Mouse (Mus musculus): ENCODE data around the gene Tlr9. TPM values are rescaled to one million over a fixed set of nuclear protein-coding genes. Genes with fewer than 3 reads are reported as not detected.

The Tlr9 gene
- polyA plus RNA-seq, 1 experiment from 2014 or later, result 0.12 TPM

GRCm38 (mm10) chr9:106233953-106234352 lies 11.6 kb downstream of the Tlr9 start:
- Histone ChIP-seq H3K4me3 (ENCODE audit: low read depth, low read length) (no peak overlapping the region), H3K9me3 (ENCODE audit: low read length) (no peaks in the 10 kb centered on the region), H3K4me1 (ENCODE audit: insufficient read depth, low read depth, low read length) (peaks cover 7% of the 10 kb centered on the region), H3K4me2 (replicated peaks; ENCODE audit: low read depth, low read length) (no peak overlapping the region), H3K27ac (ENCODE audit: low read length) (no peak overlapping the region), H3K27me3 (replicated peaks; ENCODE audit: insufficient read depth, low read length) (no peaks in the 10 kb centered on the region), H3K9ac (replicated peaks; ENCODE audit: low read depth) (no peak overlapping the region), H3K36me3 (ENCODE audit: insufficient read depth, low read length) (peaks cover 45% of the 10 kb centered on the region)
- DNase-seq (ENCODE audit: low spot score) (no peak), ATAC-seq (no peak)
- TF ChIP-seq EP300 (IDR thresholded peaks at IDR 0.05), result no peak
- TF ChIP-seq CTCF (IDR thresholded peaks at IDR 0.05), result no peak
- WGBS, result 81% methylated on average over 6 of the region's 6 CpGs

- 82% methylated on average over 23 of the region's 23 CpGs for WGBS
- no peak for TF ChIP-seq CTCF (IDR thresholded peaks at IDR 0.05)
- no peak for TF ChIP-seq EP300 (IDR thresholded peaks at IDR 0.05)
- peaks cover 56% of the 10 kb centered on the region for H3K36me3 ChIP-seq (ENCODE audit: insufficient read depth, low read length)
- H3K4me2 ChIP-seq (replicated peaks; ENCODE audit: low read depth, low read length), result no peak overlapping the region
- DNase-seq (ENCODE audit: low spot score) (no peak), ATAC-seq (no peak; the same call in 1 of the 2 replicates)
- H3K4me3 ChIP-seq (ENCODE audit: low read depth, low read length), result no peak overlapping the region
- H3K27ac ChIP-seq (ENCODE audit: low read length), result peak overlapping the region; percentile 14; the same call in 1 of the 2 replicates
- peaks cover 7% of the 10 kb centered on the region for H3K4me1 ChIP-seq (ENCODE audit: insufficient read depth, low read depth, low read length)
- no peaks in the 10 kb centered on the region for H3K27me3 ChIP-seq (replicated peaks; ENCODE audit: insufficient read depth, low read length)
- H3K9ac ChIP-seq (replicated peaks; ENCODE audit: low read depth), result no peak overlapping the region
- H3K9me3 ChIP-seq (ENCODE audit: low read length), result no peaks in the 10 kb centered on the region
Observed at GRCm38 (mm10) chr9:106235194-106235830, 12.9 kb downstream of the Tlr9 start.

- ATAC-seq, result peak; percentile 8; the same call in 1 of the 2 replicates
- TF ChIP-seq EP300 (IDR thresholded peaks at IDR 0.05), result no peak
- TF ChIP-seq CTCF (IDR thresholded peaks at IDR 0.05), result peak; percentile 9; the same call in 1 of the 2 replicates
Observed at GRCm38 (mm10) chr9:106236156-106236817, 13.9 kb downstream of the Tlr9 start.

GRCm38 (mm10) chr9:106236818-106237211 lies 14.4 kb downstream of the Tlr9 start:
- WGBS, result 35% methylated on average over 3 of the region's 3 CpGs
- Histone ChIP-seq H3K36me3 (ENCODE audit: insufficient read depth, low read length) (peaks cover 68% of the 10 kb centered on the region), H3K27ac (ENCODE audit: low read length) (peak overlapping the region; percentile 82), H3K9me3 (ENCODE audit: low read length) (no peaks in the 10 kb centered on the region), H3K4me2 (replicated peaks; ENCODE audit: low read depth, low read length) (no peak overlapping the region), H3K4me1 (ENCODE audit: insufficient read depth, low read depth, low read length) (peaks cover 7% of the 10 kb centered on the region), H3K27me3 (replicated peaks; ENCODE audit: insufficient read depth, low read length) (no peaks in the 10 kb centered on the region), H3K9ac (replicated peaks; ENCODE audit: low read depth) (no peak overlapping the region), H3K4me3 (ENCODE audit: low read depth, low read length) (no peak overlapping the region)
- peak; percentile 85 for ATAC-seq
- DNase-seq (ENCODE audit: low spot score), result peak; percentile 92
- TF ChIP-seq CTCF (IDR thresholded peaks at IDR 0.05) (no peak), EP300 (IDR thresholded peaks at IDR 0.05) (peak; percentile 72)

More at GRCm38 (mm10) chr9:106236156-106236817, 13.9 kb downstream of the Tlr9 start:
- H3K9ac ChIP-seq (replicated peaks; ENCODE audit: low read depth), result no peak overlapping the region
- H3K27ac ChIP-seq (ENCODE audit: low read length), result peak overlapping the region; percentile 82
- H3K36me3 ChIP-seq (ENCODE audit: insufficient read depth, low read length), result peaks cover 63% of the 10 kb centered on the region
- H3K4me2 ChIP-seq (replicated peaks; ENCODE audit: low read depth, low read length), result no peak overlapping the region
- peaks cover 7% of the 10 kb centered on the region for H3K4me1 ChIP-seq (ENCODE audit: insufficient read depth, low read depth, low read length)
- no peak overlapping the region for H3K4me3 ChIP-seq (ENCODE audit: low read depth, low read length)
- peak; percentile 50 for DNase-seq (ENCODE audit: low spot score)
- H3K9me3 ChIP-seq (ENCODE audit: low read length), result no peaks in the 10 kb centered on the region
- H3K27me3 ChIP-seq (replicated peaks; ENCODE audit: insufficient read depth, low read length), result no peaks in the 10 kb centered on the region
- 81% methylated on average over 23 of the region's 23 CpGs for WGBS

- Histone ChIP-seq H3K4me1 (ENCODE audit: insufficient read depth, low read depth, low read length) (peaks cover 7% of the 10 kb centered on the region), H3K4me2 (replicated peaks; ENCODE audit: low read depth, low read length) (no peak overlapping the region), H3K27me3 (replicated peaks; ENCODE audit: insufficient read depth, low read length) (no peaks in the 10 kb centered on the region), H3K4me3 (ENCODE audit: low read depth, low read length) (no peak overlapping the region), H3K27ac (ENCODE audit: low read length) (peak overlapping the region; percentile 82), H3K36me3 (ENCODE audit: insufficient read depth, low read length) (peaks cover 74% of the 10 kb centered on the region), H3K9me3 (ENCODE audit: low read length) (no peaks in the 10 kb centered on the region), H3K9ac (replicated peaks; ENCODE audit: low read depth) (no peak overlapping the region)
- TF ChIP-seq CTCF (IDR thresholded peaks at IDR 0.05) (no peak), EP300 (IDR thresholded peaks at IDR 0.05) (no peak)
- ATAC-seq, result no peak
- no peak for DNase-seq (ENCODE audit: low spot score)
- 63% methylated on average over 8 of the region's 8 CpGs for WGBS
Observed at GRCm38 (mm10) chr9:106237401-106237800, 15.0 kb downstream of the Tlr9 start.

GRCm38 (mm10) chr9:106237878-106238277 lies 15.5 kb downstream of the Tlr9 start:
- TF ChIP-seq CTCF (IDR thresholded peaks at IDR 0.05), result no peak
- no peak for TF ChIP-seq EP300 (IDR thresholded peaks at IDR 0.05)
- Histone ChIP-seq H3K27me3 (replicated peaks; ENCODE audit: insufficient read depth, low read length) (no peaks in the 10 kb centered on the region), H3K9me3 (ENCODE audit: low read length) (no peaks in the 10 kb centered on the region), H3K4me3 (ENCODE audit: low read depth, low read length) (no peak overlapping the region), H3K36me3 (ENCODE audit: insufficient read depth, low read length) (peaks cover 71% of the 10 kb centered on the region), H3K4me2 (replicated peaks; ENCODE audit: low read depth, low read length) (no peak overlapping the region), H3K4me1 (ENCODE audit: insufficient read depth, low read depth, low read length) (peaks cover 10% of the 10 kb centered on the region), H3K27ac (ENCODE audit: low read length) (peak overlapping the region; percentile 82; the same call in 1 of the 2 replicates), H3K9ac (replicated peaks; ENCODE audit: low read depth) (no peak overlapping the region)
- WGBS, result 91% methylated on average over 10 of the region's 10 CpGs
- no peak for DNase-seq (ENCODE audit: low spot score)
- ATAC-seq, result no peak
